ENCODE assay signal across 14 mouse cellular contexts in the genomic region with DNA sequence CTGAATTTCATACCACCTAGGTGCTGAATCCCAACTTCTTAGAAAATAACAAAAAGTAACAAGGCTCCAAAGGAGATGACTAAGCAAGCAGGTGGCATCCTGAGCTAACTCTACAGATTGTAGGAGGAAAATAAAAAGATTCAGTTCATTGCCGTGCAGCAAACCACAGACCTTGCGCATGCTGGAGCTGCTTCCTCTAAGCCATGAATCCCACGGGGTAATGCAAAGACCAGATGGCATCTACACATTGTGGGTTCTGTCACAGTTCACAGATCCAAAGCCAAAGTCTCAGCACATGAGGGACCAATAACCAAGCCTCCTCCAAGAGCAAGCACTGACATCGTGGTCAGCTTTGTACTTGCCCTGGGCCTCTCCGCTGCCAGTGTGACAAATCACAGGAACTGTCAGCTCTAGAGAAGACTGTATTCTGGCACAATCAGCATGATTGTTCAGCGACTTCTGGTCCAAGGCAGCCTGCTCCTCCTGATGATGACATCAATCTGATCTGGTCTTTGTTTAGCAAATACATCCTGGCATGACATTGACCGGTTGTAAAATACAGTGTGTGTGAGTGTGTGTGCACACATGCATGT.
A peak's percentile ranks its signal among the peaks of the same experiment; 100 is the strongest.
DNase-seq lines count a peak whose midpoint lies in the region; ATAC-seq lines count a peak whose summit lies in the region.
"Had no signal": no experiment of that assay in that cellular context is flagged by ENCODE, and none has a peak within 500 bp of the region (broad histone marks: within the 10 kb centered on the region; RNA-seq: fewer than 3 reads in every experiment).

No protein-coding gene starts in this region.

- H3K27ac ChIP-seq in forebrain, embryonic 11.5 days (ENCODE audit: low read depth, low read length), result no peak overlapping the region
- no peak overlapping the region for H3K27ac ChIP-seq in forebrain, embryonic 10.5 days
- H3K27ac ChIP-seq: heart, embryonic 10.5 days; neural tube, embryonic 12.5 days had no signal

- DNase-seq in forebrain, embryonic 11.5 days (ENCODE audit: low spot score), result no peak
- no peak for DNase-seq in forebrain, embryonic 10.5 days (ENCODE audit: extremely low spot score, low spot score)
- DNase-seq in layer of hippocampus, adult 8-10 months (ENCODE audit: low spot score in 2 of 2), result peak; percentile 15 to 22
- DNase-seq in layer of hippocampus, postnatal 10 days (ENCODE audit: low spot score in 2 of 2), result no peak
- peak; percentile 17 for DNase-seq in right cerebral cortex, postnatal 25 days
- DNase-seq in right cerebral cortex, postnatal 36 days (ENCODE audit: low spot score in 2 of 2), result no peak
- no peak for DNase-seq in natural killer cell, adult 2 months (ENCODE audit: low spot score in 2 of 2)
- no peak for DNase-seq in heart, postnatal 36 days
- DNase-seq: adrenal gland, postnatal 36 days; cerebellum, postnatal 36 days; kidney, adult 18-20 months; lung, postnatal 36 days had no signal

- no peaks in the 10 kb centered on the region for H3K27me3 ChIP-seq in forebrain, embryonic 11.5 days (ENCODE audit: control insufficient read depth, insufficient read depth, low read length)
- no peaks in the 10 kb centered on the region for H3K27me3 ChIP-seq in forebrain, embryonic 10.5 days (ENCODE audit: poor library complexity, severe bottlenecking)
- H3K27me3 ChIP-seq: neural tube, embryonic 12.5 days had no signal

- intact Hi-C loops in heart, postnatal 36 days (cut with DNase I), result no loop called here

- ATAC-seq in forebrain, embryonic 11.5 days (replicated peaks; ENCODE audit: low FRiP score), result 0 out of 2 replicates have a peak, but pooled peaks have one; percentile 24

- no peaks in the 10 kb centered on the region; the same call in 1 of the 2 replicates for H3K4me1 ChIP-seq in forebrain, embryonic 11.5 days (replicated peaks; ENCODE audit: control insufficient read depth, insufficient read depth, low read length)
- peaks cover 11% of the 10 kb centered on the region for H3K4me1 ChIP-seq in forebrain, embryonic 10.5 days
- H3K4me1 ChIP-seq: heart, embryonic 10.5 days; neural tube, embryonic 12.5 days had no signal

- 58% methylated on average over 7 of the region's 7 CpGs for WGBS in forebrain, embryonic 11.5 days
- WGBS in forebrain, embryonic 10.5 days, result 63% methylated on average over 7 of the region's 7 CpGs

- H3K9me3 ChIP-seq in forebrain, embryonic 11.5 days (ENCODE audit: control insufficient read depth, low read length), result no peaks in the 10 kb centered on the region
- no peaks in the 10 kb centered on the region for H3K9me3 ChIP-seq in forebrain, embryonic 10.5 days
- H3K9me3 ChIP-seq: heart, embryonic 10.5 days; neural tube, embryonic 12.5 days had no signal

- no peak overlapping the region for H3K4me3 ChIP-seq in forebrain, embryonic 11.5 days (ENCODE audit: low read depth, low read length)
- no peak overlapping the region for H3K4me3 ChIP-seq in forebrain, embryonic 10.5 days
- H3K4me3 ChIP-seq: heart, embryonic 10.5 days; neural tube, embryonic 12.5 days had no signal

- H3K4me2 ChIP-seq in forebrain, embryonic 11.5 days (ENCODE audit: low read depth, low read length, severe bottlenecking), result no peak overlapping the region
- H3K4me2 ChIP-seq: neural tube, embryonic 12.5 days had no signal

- H3K9ac ChIP-seq in forebrain, embryonic 11.5 days (ENCODE audit: low read length), result no peak overlapping the region
- H3K9ac ChIP-seq: neural tube, embryonic 12.5 days had no signal

- no peaks in the 10 kb centered on the region for H3K36me3 ChIP-seq in forebrain, embryonic 11.5 days (ENCODE audit: control insufficient read depth, insufficient read depth, low read length)
- H3K36me3 ChIP-seq in forebrain, embryonic 10.5 days (replicated peaks), result no peaks in the 10 kb centered on the region
- H3K36me3 ChIP-seq: heart, embryonic 10.5 days; neural tube, embryonic 12.5 days had no signal

Comparison
In these comparisons a context has a peak if more than half of its experiments do, and no peak if none do; other contexts are left out.
1. DNase-seq: peak in layer of hippocampus, adult 8-10 months (2 of 2) and right cerebral cortex, postnatal 25 days (single experiment); none in forebrain, embryonic 11.5 days (single experiment), forebrain, embryonic 10.5 days (single experiment), layer of hippocampus, postnatal 10 days (0 of 2), right cerebral cortex, postnatal 36 days (0 of 2), natural killer cell, adult 2 months (0 of 2) and heart, postnatal 36 days (0 of 2).